Mouse (Mus musculus) T-cell, adult 2 months (primary cell): ENCODE results near the gene Slfn1.
"Not testable (repeated sequence)": the region's sequence is repeated elsewhere in the genome, so short reads cannot be mapped to it uniquely, and the experiment has no call there.

Experiments used
- DNase-seq: peaks from one replicate; pipeline ENCODE4 v3.0.0; 2022; ENCODE audit warnings: low spot score

The Slfn1 gene

GRCm38 (mm10) chr11:83116597-83117227, at the start of gene Slfn1:
Gene Slfn1 (plus strand): TSS chr11:83116849.
- peak; percentile 72 for DNase-seq

GRCm38 (mm10) chr11:83067982-83068694, 48.5 kb upstream of the Slfn1 start:
- peak; percentile 49 for DNase-seq

- peak; percentile 0 for DNase-seq
These were observed 46.2 kb upstream of the Slfn1 start for GRCm38 (mm10) chr11:83070321-83070970.

- DNase-seq = peak; percentile 87
These were observed 38.8 kb upstream of the Slfn1 start for GRCm38 (mm10) chr11:83077714-83078422.

GRCm38 (mm10) chr11:83078423-83079140, 38.1 kb upstream of the Slfn1 start:
- peak; percentile 49 for DNase-seq

- peak; percentile 90 for DNase-seq
These were observed 37.0 kb upstream of the Slfn1 start for GRCm38 (mm10) chr11:83079487-83080199.

- peak; percentile 0 for DNase-seq
These were observed 33.7 kb upstream of the Slfn1 start for GRCm38 (mm10) chr11:83082741-83083473.

- DNase-seq = no peak
These were observed 32.5 kb upstream of the Slfn1 start for GRCm38 (mm10) chr11:83084161-83084560.

GRCm38 (mm10) chr11:83084761-83085160, 31.9 kb upstream of the Slfn1 start:
- peak; percentile 0 for DNase-seq

GRCm38 (mm10) chr11:83115138-83115537, 1.5 kb upstream of the Slfn1 start:
- peak; percentile 74 for DNase-seq

GRCm38 (mm10) chr11:83118056-83118455, 1.4 kb downstream of the Slfn1 start:
- DNase-seq = peak; percentile 55

GRCm38 (mm10) chr11:83121131-83121685, 4.6 kb downstream of the Slfn1 start:
- no peak for DNase-seq

- DNase-seq = no peak
These were observed 6.5 kb downstream of the Slfn1 start for GRCm38 (mm10) chr11:83123198-83123597.

- no peak for DNase-seq
These were observed 8.3 kb downstream of the Slfn1 start for GRCm38 (mm10) chr11:83124906-83125305.

- DNase-seq = not testable (repeated sequence)
These were observed 9.0 kb downstream of the Slfn1 start for GRCm38 (mm10) chr11:83125633-83126032.

GRCm38 (mm10) chr11:83137253-83137652, 20.6 kb downstream of the Slfn1 start:
- not testable (repeated sequence) for DNase-seq

- not testable (repeated sequence) for DNase-seq
These were observed 32.3 kb downstream of the Slfn1 start for GRCm38 (mm10) chr11:83148939-83149338.
